Mouse (Mus musculus) small intestine, adult 2 months (tissue): ENCODE results near the gene Rgsl1. TPM values are rescaled to one million over a fixed set of nuclear protein-coding genes. Genes with fewer than 3 reads are reported as not detected.
"Not testable (repeated sequence)": the region's sequence is repeated elsewhere in the genome, so short reads cannot be mapped to it uniquely, and the experiment has no call there.

Experiments
- H3K27ac ChIP-seq: fragments of 200-500 bp; 2 replicates; pipeline ENCODE4 v1.5.1; 2012; ENCODE audit warnings: low read depth, low read length, control low read depth, inconsistent platforms; ENCODE audit not compliant: insufficient read depth
- H3K27me3 ChIP-seq: fragments of 200-500 bp; 2 replicates; pipeline ENCODE4 v1.6.1; 2012; ENCODE audit warnings: mild to moderate bottlenecking, moderate library complexity, low read length, inconsistent platforms; ENCODE audit not compliant: control insufficient read depth, insufficient read depth
- H3K36me3 ChIP-seq: fragments of 200-500 bp; 2 replicates; pipeline ENCODE4 v1.6.1; 2012; ENCODE audit warnings: mild to moderate bottlenecking, low read length, control low read depth, inconsistent platforms; ENCODE audit not compliant: control insufficient read depth, insufficient read depth
- H3K4me1 ChIP-seq: fragments of 200-500 bp; 2 replicates; pipeline ENCODE4 v1.6.1; 2012; ENCODE audit warnings: low read length, inconsistent platforms, mixed read lengths; ENCODE audit not compliant: control insufficient read depth, insufficient read depth, insufficient read length
- H3K4me3 ChIP-seq: fragments of 200-500 bp; 2 replicates; pipeline ENCODE4 v1.5.1; 2012; ENCODE audit warnings: low read depth, mild to moderate bottlenecking, control low read depth, inconsistent platforms, low read length, moderate library complexity
- CTCF ChIP-seq: fragments of 200-500 bp; IDR thresholded peaks from 2 replicates; pipeline ENCODE4 v1.5.1; 2012; ENCODE audit warnings: low read depth, mild to moderate bottlenecking, control low read depth, inconsistent platforms, low read length, moderate library complexity, mixed read lengths; ENCODE audit not compliant: insufficient replicate concordance, insufficient read length; ENCODE audit errors: extremely low read depth
- POLR2A ChIP-seq: fragments of 200-500 bp; IDR thresholded peaks from 2 replicates; pipeline ENCODE4 v1.6.1; 2012; ENCODE audit warnings: low read depth, mild to moderate bottlenecking, control low read depth, inconsistent platforms, low read length, moderate library complexity
- WGBS: fragments of 180-500 bp; shearing (Covaris S2); methylation state at CpG from one replicate; pipeline ENCODE4 v1.1.7; 2018; 5-methylcytosine and 5-hydroxymethylcytosine counted together
- polyA plus RNA-seq: library from polyadenylated mRNA; depleted of rRNA; stranded (reverse); fragments of >200 nt; gene quantifications from 2 replicates; pipeline ENCODE4 v1.2.3, GENCODE M21; 2012

Gene Rgsl1
- polyA plus RNA-seq, 1 experiment: not detected

DNA sequence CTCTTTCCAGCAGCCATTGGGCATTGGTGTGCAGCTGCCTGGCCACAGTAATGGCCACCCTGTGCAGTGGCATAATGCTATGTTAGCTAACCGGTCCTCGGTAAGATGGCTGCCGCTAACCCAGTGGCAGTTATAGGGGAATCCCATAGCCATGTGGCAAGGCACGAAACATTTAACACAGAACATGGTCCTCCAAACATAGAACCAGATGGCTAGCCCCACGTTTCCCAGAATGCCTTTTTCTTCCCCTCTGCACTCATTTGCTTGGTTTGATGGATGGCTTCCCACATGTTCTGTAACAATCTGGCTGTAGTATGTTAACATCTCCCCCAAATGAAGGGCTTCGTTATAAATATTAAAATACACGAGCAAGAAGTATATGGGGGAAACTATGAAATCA, 67.7 kb downstream of the Rgsl1 start:
- H3K27ac ChIP-seq: no peak overlapping the region
- WGBS: 92% methylated on average over 7 of the region's 7 CpGs
- no peaks in the 10 kb centered on the region for H3K36me3 ChIP-seq
- no peaks in the 10 kb centered on the region for H3K27me3 ChIP-seq
- TF ChIP-seq POLR2A: no peak
- TF ChIP-seq CTCF: no peak
- H3K4me3 ChIP-seq: no peak overlapping the region
- H3K4me1 ChIP-seq: peaks cover under 1% of the 10 kb centered on the region; the same call in 1 of the 2 replicates

DNA sequence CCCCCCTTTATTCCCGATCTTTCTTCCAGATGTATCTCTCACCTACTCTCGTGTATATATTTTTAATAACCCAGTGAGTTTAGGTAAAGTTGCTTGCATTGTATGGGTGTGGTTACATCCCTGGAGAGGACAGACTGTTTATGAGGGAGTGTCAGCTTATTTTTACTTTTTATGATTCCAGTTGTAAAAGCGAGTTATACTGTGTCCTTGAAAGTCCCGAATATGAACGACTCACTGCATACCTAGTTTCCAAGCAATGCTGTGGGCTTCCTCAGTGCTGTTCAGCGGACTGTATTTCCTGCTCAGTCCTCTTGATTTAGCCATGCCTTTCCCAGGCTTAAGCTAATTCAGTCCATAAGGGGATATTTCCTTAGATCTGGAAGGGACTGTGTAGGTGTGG, 68.8 kb downstream of the Rgsl1 start:
- H3K4me3 ChIP-seq: no peak overlapping the region
- H3K36me3 ChIP-seq: no peaks in the 10 kb centered on the region
- no peaks in the 10 kb centered on the region for H3K27me3 ChIP-seq
- H3K27ac ChIP-seq: no peak overlapping the region
- WGBS: 23% methylated on average over 6 of the region's 6 CpGs
- TF ChIP-seq POLR2A (no peak), CTCF (no peak)
- peaks cover 7% of the 10 kb centered on the region; the same call in 1 of the 2 replicates for H3K4me1 ChIP-seq

DNA sequence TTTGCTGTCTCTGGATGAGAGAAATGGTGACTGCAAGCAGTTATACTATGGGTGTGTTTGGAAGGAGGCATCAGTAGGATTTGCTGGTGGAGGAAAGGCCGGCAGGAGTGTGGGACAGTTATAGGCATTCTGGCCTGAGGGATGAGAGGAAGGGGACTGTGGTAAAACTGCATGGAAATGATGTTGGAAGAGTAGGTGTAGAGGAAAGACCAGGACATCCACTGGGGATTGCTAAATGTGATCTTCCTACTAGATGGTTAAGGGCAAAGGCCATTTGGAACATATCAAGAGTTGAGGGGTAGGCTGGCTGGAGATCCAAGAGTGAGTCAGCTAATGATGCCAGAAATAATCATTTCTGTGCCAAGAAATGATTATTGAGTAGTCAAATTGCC, 73.2 kb downstream of the Rgsl1 start:
- WGBS: 40% methylated on average over 1 of the region's 1 CpGs
- Histone ChIP-seq H3K27ac (peak overlapping the region; percentile 98), H3K4me1 (peaks cover 24% of the 10 kb centered on the region), H3K27me3 (no peaks in the 10 kb centered on the region), H3K36me3 (no peaks in the 10 kb centered on the region), H3K4me3 (no peak overlapping the region)
- no peak for TF ChIP-seq POLR2A
- TF ChIP-seq CTCF: no peak

DNA sequence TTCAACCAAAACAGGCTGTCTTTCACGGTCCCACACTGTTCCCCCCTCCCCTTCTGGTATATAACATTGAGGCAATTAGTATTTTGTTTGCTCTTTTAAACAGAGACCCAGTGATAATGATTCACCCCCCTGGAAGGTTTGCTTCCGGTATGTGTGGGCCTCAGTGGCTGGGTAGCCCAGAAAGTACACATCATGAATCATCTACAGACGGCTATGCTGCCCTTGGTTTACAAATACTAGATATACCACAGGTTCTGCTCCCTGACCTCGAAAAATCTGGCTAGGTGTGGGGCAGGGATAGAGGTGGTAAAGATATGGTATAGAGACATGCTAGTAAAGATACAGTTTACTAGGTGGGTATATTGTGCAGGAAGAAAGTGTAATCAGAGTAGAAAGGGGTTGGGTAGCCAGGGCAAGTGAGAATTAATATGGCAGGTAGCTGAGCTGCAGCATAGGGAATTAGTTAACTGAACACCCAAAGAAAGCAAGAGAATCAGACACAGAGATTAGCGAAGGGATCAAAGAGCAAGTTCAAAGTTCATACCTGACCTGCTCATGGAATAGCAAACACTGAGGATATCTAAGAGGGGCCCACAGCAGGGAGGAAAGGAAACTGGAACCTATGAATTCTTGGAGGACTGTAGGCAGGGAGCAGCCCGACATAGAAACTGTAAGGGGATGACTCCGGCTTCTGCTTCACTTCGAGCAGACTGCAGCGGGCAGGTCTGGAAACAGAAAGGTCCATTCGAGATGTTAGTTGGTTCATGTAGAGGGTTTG, 73.8 kb downstream of the Rgsl1 start:
- 26% methylated on average over 10 of the region's 10 CpGs for WGBS
- no peaks in the 10 kb centered on the region for H3K27me3 ChIP-seq
- H3K27ac ChIP-seq: peak overlapping the region; percentile 98
- no peaks in the 10 kb centered on the region for H3K36me3 ChIP-seq
- peaks cover 24% of the 10 kb centered on the region for H3K4me1 ChIP-seq
- TF ChIP-seq POLR2A (no peak), CTCF (no peak)
- H3K4me3 ChIP-seq: no peak overlapping the region

DNA sequence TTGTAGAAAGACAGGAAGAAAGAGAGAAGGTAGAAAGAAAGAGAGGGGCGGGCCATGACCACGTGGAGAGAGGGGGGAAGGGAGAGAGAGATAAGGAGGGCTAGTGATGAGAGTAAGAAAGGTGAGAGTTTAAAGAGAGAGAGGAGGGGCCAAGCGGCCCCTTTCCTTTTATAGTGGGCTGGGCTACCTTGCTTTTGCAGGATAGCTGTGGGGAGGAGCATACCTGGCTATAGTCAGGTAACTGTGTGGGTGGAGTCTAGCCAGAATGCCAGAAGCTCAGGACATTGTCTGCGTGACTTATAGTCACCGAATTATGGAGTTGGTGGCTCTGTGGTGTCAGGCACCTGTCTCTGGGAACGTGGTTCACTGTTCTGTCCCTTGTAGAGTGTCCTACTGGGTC, 74.4 kb downstream of the Rgsl1 start:
- 20% methylated on average over 6 of the region's 6 CpGs for WGBS
- not testable (repeated sequence) for H3K27me3 ChIP-seq, H3K36me3 ChIP-seq
- peak overlapping the region; percentile 22; the same call in 1 of the 2 replicates for H3K4me3 ChIP-seq
- peak overlapping the region; percentile 98 for H3K27ac ChIP-seq
- peaks cover 24% of the 10 kb centered on the region for H3K4me1 ChIP-seq

DNA sequence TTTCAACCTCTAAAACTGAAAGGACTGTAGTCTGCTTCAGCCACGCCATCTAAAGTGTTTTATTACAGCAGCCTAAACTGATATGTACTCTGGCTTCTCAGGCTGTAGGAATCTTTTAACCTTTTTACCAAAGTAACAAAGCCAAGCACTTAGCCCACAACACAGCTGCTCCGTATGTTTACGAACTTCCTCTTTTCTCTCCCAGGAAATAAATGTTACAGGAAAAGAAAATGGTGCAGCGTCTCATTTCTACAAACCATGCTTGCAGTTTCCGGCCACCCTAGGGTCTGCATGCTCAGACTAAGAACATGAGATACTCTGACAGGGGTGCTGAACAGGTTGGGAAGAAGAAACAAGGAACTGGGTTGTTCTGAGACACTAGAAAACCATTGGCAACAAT, 75.5 kb downstream of the Rgsl1 start:
- Histone ChIP-seq H3K36me3 (no peaks in the 10 kb centered on the region), H3K27ac (peak overlapping the region; percentile 98), H3K27me3 (no peaks in the 10 kb centered on the region), H3K4me1 (peaks cover 24% of the 10 kb centered on the region), H3K4me3 (no peak overlapping the region)
- WGBS: 14% methylated on average over 5 of the region's 5 CpGs
- TF ChIP-seq POLR2A (no peak), CTCF (no peak)

DNA sequence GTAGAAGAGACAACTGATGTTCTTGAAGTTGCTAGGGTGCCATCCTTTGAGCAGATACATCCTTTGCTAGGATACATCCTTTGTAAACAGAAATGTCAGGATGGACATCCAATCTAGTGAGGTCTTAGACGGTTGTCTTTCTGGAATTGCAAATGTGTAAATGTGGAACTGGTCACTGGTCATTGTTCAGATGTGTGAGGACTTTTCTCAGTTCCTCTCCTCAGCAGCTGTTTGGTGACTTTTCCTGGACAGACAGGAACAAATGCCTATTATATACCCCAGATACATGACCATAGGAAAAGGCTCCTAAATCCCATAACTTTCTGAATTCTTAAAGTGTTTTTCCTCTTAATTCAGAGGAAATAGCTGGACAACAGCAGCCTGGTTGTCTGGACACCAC, 76.7 kb downstream of the Rgsl1 start:
- WGBS: 86% methylated on average over 1 of the region's 1 CpGs
- Histone ChIP-seq H3K27me3 (no peaks in the 10 kb centered on the region), H3K4me1 (peaks cover 24% of the 10 kb centered on the region), H3K36me3 (peaks cover 7% of the 10 kb centered on the region), H3K4me3 (no peak overlapping the region), H3K27ac (no peak overlapping the region)
- TF ChIP-seq CTCF (no peak), POLR2A (no peak)

DNA sequence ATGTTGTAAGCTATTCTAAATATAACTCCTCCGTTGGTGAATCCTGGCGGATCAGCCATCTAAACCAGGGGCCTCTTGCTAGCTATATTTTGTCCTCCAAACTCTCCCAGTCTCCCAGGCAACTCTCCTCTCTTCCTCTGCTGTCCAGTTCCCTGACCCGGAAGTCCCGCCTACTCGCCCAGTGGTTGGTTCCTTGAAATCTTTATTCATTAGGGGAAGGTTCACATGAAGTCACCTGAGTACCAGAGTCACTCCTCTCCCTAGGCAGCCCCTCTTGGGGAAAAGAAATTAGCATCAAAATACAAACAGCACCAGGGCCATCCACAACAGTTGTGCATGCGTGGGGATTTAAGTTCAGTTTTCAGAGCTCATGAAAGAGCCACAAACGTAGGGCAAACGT, 77.6 kb downstream of the Rgsl1 start:
- no peaks in the 10 kb centered on the region for H3K27me3 ChIP-seq
- no peak for TF ChIP-seq CTCF
- TF ChIP-seq POLR2A: no peak
- 73% methylated on average over 8 of the region's 8 CpGs for WGBS

More for the DNA sequence above, 77.6 kb downstream of the Rgsl1 start:
- Histone ChIP-seq H3K36me3 (peaks cover 16% of the 10 kb centered on the region), H3K4me3 (no peak overlapping the region), H3K4me1 (peaks cover 24% of the 10 kb centered on the region), H3K27ac (no peak overlapping the region)
